Mouse (Mus musculus) E14TG2a.4 (cell line): ENCODE measurements around the gene Btbd19.
A peak's percentile ranks its signal among the peaks of the same experiment; 100 is the strongest.

Experiments used
- H3K27me3 ChIP-seq: 2 replicates; pipeline ENCODE4 v1.6.1; 2014; ENCODE audit warnings: low read length, control low read depth; ENCODE audit not compliant: insufficient read depth
- H3K36me3 ChIP-seq: 2 replicates; pipeline ENCODE4 v1.6.1; 2014; ENCODE audit warnings: low read length, control low read depth; ENCODE audit not compliant: insufficient read depth
- H3K4me1 ChIP-seq: replicated peaks from 2 replicates; pipeline ENCODE4 v1.6.1; 2014; ENCODE audit warnings: low read depth, low read length, control low read depth
- H3K4me3 ChIP-seq: replicated peaks from 2 replicates; pipeline ENCODE4 v1.5.1; 2014; ENCODE audit warnings: mild to moderate bottlenecking, low read length
- H3K9me3 ChIP-seq: 2 replicates; pipeline ENCODE4 v1.6.1; 2014; ENCODE audit warnings: low read length, control low read depth
- CTCF ChIP-seq: conservative IDR thresholded peaks from 2 replicates; pipeline ENCODE4 v1.5.1; 2014; ENCODE audit warnings: low read length
- NANOG ChIP-seq: IDR thresholded peaks from 2 replicates; pipeline ENCODE4 v1.6.1; 2014; ENCODE audit warnings: borderline replicate concordance, low read length, mixed read lengths
- POU5F1 ChIP-seq: IDR thresholded peaks from 2 replicates; pipeline ENCODE4 v1.6.1; 2014; ENCODE audit warnings: low read length, borderline replicate concordance

Gene Btbd19

GRCm38 (mm10) chr4:117131198-117131597, 5.7 kb upstream of the Btbd19 start:
- H3K4me3 ChIP-seq = peak overlapping the region; percentile 91
- H3K36me3 ChIP-seq = peaks cover 60% of the 10 kb centered on the region
- H3K27me3 ChIP-seq = peaks cover 11% of the 10 kb centered on the region
- TF ChIP-seq POU5F1 = no peak
- TF ChIP-seq NANOG = no peak
- TF ChIP-seq CTCF = no peak
- peaks cover 94% of the 10 kb centered on the region for H3K4me1 ChIP-seq
- no peaks in the 10 kb centered on the region for H3K9me3 ChIP-seq

DNA sequence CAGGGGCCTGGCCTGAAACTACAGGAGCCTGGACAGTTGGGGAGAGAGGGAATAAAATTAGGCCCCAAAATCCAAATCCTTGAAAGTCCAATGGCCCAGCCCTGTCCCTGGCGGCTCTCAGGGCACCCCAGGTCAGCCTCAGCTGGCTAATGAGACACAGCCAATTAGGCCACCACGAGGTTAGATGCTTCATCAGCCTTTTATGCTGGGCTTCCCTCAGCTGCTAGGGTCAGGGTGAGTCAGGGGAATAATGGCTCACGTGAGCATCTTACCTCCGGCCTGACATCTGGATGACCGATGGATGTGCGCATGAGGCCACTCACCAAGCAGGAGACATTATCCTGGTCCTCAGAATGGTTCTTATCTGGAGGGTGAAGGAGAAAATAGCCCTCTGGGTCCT, 5.3 kb upstream of the Btbd19 start:
- TF ChIP-seq POU5F1 (no peak), CTCF (no peak), NANOG (no peak)
- peaks cover 94% of the 10 kb centered on the region for H3K4me1 ChIP-seq
- H3K9me3 ChIP-seq = no peaks in the 10 kb centered on the region
- H3K4me3 ChIP-seq = peak overlapping the region; percentile 91
- H3K36me3 ChIP-seq = peaks cover 60% of the 10 kb centered on the region
- peaks cover 11% of the 10 kb centered on the region for H3K27me3 ChIP-seq

GRCm38 (mm10) chr4:117127991-117128686, 2.6 kb upstream of the Btbd19 start:
- TF ChIP-seq POU5F1 (no peak), CTCF (no peak), NANOG (no peak)
- Histone ChIP-seq H3K4me1 (peaks cover 100% of the 10 kb centered on the region), H3K36me3 (peaks cover 70% of the 10 kb centered on the region), H3K4me3 (peak overlapping the region; percentile 58), H3K9me3 (no peaks in the 10 kb centered on the region), H3K27me3 (peaks cover 7% of the 10 kb centered on the region)

- Histone ChIP-seq H3K36me3 (peaks cover 76% of the 10 kb centered on the region), H3K27me3 (no peaks in the 10 kb centered on the region), H3K4me3 (peak within 1 kb of the TSS; percentile 82), H3K9me3 (no peaks in the 10 kb centered on the region), H3K4me1 (peaks cover 100% of the 10 kb centered on the region)
- TF ChIP-seq NANOG (no peak), POU5F1 (no peak), CTCF (no peak)
These were observed 1.3 kb upstream of the Btbd19 start, which contains the start of gene Tctex1d4 for GRCm38 (mm10) chr4:117126675-117127290. Tctex1d4 (plus strand) TSS chr4:117126794.

DNA sequence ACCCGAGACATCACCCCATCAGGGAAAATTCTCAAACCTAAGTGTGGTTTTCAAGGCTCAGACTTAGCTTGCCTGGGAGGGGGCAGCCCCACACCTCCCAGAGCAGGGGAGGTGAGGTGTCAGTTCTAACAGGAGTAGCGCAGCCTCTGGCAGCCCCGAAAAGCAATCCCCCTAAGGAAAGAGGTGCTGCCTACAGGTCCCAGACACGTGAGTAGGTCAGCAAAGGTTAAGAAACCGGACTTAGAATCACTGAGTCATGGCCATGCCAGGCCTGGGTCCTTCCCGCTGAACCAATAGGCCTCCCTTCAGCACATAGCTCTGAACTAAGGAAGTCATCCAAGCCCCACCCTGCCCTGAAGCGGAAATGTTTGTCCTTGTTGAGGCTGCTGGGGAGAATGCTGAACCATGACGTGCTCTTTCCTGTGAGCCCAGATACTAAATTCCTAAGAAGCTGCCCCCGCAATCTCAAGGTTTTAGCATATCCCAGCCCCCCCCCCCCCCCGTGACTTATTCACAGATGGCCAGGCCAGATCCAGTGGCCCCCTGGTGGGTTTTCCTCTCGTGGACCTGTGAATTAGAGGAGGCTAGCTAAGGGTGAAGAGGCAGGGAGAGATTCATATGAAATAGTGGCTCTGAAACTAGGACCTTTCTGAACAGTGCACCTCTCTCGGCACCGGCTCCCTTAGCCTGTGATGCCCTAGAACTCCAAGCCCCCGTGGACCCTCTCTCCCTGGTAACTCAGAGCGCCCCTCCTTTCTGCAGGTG, 567 bp upstream of the Btbd19 start:
- Histone ChIP-seq H3K4me1 (peaks cover 100% of the 10 kb centered on the region), H3K9me3 (no peaks in the 10 kb centered on the region), H3K4me3 (peak overlapping the region; percentile 82), H3K27me3 (no peaks in the 10 kb centered on the region), H3K36me3 (peaks cover 74% of the 10 kb centered on the region)
- no peak for TF ChIP-seq NANOG
- TF ChIP-seq CTCF = no peak
- TF ChIP-seq POU5F1 = no peak

DNA sequence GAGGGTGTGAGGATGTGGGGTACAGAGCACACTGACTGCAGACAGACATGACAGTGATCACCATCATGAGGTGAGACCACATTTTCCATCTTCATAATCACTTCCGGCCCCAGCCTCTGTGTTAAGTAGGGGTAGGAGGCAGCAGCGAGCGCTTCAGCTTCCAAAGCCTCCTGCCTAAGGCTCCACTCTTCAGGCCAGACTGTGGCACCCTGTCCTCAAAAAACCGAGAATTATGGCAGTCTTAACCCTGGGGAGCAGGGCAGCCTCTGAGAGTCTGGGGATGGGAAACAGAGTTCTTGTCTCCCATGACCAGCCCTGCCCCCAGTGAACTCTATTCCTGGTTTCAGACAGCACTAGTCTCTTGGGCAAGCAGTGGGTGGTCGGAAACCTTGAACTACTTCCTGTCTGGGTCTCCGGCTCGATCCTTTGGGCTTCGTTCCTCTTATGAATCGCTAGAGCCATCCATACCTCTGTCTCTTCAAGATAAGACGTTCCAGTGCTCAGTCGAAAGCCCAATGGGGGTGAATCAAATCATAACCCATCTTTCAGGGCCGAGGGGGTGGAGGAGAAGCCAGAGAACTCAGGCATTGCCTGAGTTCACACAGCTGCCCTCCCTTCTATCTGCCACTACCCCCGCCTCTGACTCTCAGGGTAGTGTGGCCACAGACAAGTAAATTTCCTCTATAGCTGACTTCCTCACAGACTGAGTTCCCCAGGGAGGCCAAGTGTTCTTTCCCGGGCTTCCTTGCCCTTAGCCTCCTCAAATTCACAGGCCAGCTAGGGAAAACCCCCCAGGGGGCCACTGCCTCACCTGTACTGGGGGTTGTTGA, 792 bp downstream of the Btbd19 start:
- Histone ChIP-seq H3K4me3 (peak overlapping the region; percentile 82), H3K4me1 (peaks cover 89% of the 10 kb centered on the region), H3K9me3 (no peaks in the 10 kb centered on the region), H3K36me3 (peaks cover 60% of the 10 kb centered on the region), H3K27me3 (no peaks in the 10 kb centered on the region)
- TF ChIP-seq POU5F1 (no peak), CTCF (no peak), NANOG (no peak)

DNA sequence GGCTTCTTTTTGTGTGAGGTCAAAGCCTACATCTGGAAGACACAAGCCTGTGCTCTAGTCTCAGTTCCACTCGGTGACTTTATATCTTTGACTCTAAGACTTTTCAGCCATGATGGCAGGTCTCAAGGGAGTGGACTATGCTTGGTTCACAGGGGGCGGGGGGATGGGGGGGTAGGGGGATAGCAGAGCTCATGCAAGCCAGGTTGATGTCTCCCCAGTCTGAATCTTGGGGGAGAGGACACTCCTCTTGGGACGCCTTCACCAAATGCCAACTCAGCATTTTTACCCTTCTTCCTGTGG, 1.4 kb downstream of the Btbd19 start:
- Histone ChIP-seq H3K36me3 (peaks cover 55% of the 10 kb centered on the region), H3K4me3 (peak overlapping the region; percentile 82), H3K27me3 (no peaks in the 10 kb centered on the region), H3K4me1 (peaks cover 88% of the 10 kb centered on the region), H3K9me3 (no peaks in the 10 kb centered on the region)
- TF ChIP-seq POU5F1 (no peak), NANOG (no peak), CTCF (no peak)
